Mouse (Mus musculus) CH12.LX (cell line): ENCODE measurements around the gene Rcc1l. TPM values are rescaled to one million over a fixed set of nuclear protein-coding genes. Genes with fewer than 3 reads are reported as not detected.

ENCODE experiments used
- DNase-seq: peaks from one replicate; pipeline ENCODE4 v3.0.0-alpha.2; 2013; ENCODE audit errors: extremely low read depth
- H3K27ac ChIP-seq: 2 replicates; pipeline ENCODE4 v1.5.1; 2012; ENCODE audit warnings: low read depth, mild to moderate bottlenecking, control low read depth, moderate library complexity; ENCODE audit not compliant: insufficient read depth
- H3K27me3 ChIP-seq: replicated peaks from 2 replicates; pipeline ENCODE3; 2012; ENCODE audit warnings: inconsistent platforms
- H3K36me3 ChIP-seq, 2 experiments: replicated peaks in 1 of 2; 2 replicates each; pipeline versions ENCODE3 to v1.6.1; 2012; ENCODE audit warnings: inconsistent platforms in 1 of 2, low read length in 1 of 2, mild to moderate bottlenecking in 1 of 2, mixed read lengths in 1 of 2, moderate library complexity in 1 of 2; ENCODE audit not compliant: control insufficient read depth in 1 of 2, insufficient read depth in 1 of 2
- H3K4me1 ChIP-seq, 2 experiments: 2 replicates each; pipeline ENCODE4 v1.6.1; 2012; ENCODE audit warnings: inconsistent platforms in 1 of 2, moderate library complexity in 1 of 2; ENCODE audit not compliant: insufficient read depth in 2 of 2, control insufficient read depth in 1 of 2
- H3K4me2 ChIP-seq: 2 replicates; pipeline ENCODE4 v1.6.1; 2012; ENCODE audit warnings: low read depth, mild to moderate bottlenecking, control low read depth; ENCODE audit not compliant: poor library complexity, insufficient read depth, severe bottlenecking
- H3K4me3 ChIP-seq, 3 experiments: fragments of 150-350 bp in 1 of 3; sonication (generic) in 1 of 3; replicated peaks in 1 of 3; 2 replicates each; pipeline versions ENCODE3 to v1.5.1; 2011 to 2012; ENCODE audit warnings: low read depth in 2 of 3, low read length in 2 of 3, mild to moderate bottlenecking in 2 of 3, moderate library complexity in 2 of 3, control low read depth in 1 of 3, improper control_type of control experiment in 1 of 3, inconsistent platforms in 1 of 3, mixed read lengths in 1 of 3; ENCODE audit not compliant: poor library complexity in 1 of 3
- H3K79me2 ChIP-seq: replicated peaks from 2 replicates; pipeline ENCODE4 v1.6.1; 2012; ENCODE audit warnings: mild to moderate bottlenecking, moderate library complexity; ENCODE audit not compliant: control insufficient read depth, poor library complexity, insufficient read depth, severe bottlenecking; ENCODE audit errors: extremely low read depth
- H3K9ac ChIP-seq: 2 replicates; pipeline ENCODE4 v1.6.1; 2012; ENCODE audit warnings: low read depth, mild to moderate bottlenecking, control low read depth, moderate library complexity; ENCODE audit not compliant: insufficient read depth
- H3K9me3 ChIP-seq: replicated peaks from 2 replicates; pipeline ENCODE3; 2012; ENCODE audit warnings: low read length, inconsistent platforms, mixed read lengths
- CHD1 ChIP-seq: IDR thresholded peaks from 2 replicates; pipeline ENCODE4 v1.6.1; 2012; ENCODE audit warnings: low read depth, low read length, improper control_type of control experiment, inconsistent platforms
- CHD2 ChIP-seq: IDR thresholded peaks from 2 replicates; pipeline ENCODE4 v1.6.1; 2011; ENCODE audit warnings: low read length, improper control_type of control experiment
- CTCF ChIP-seq, 2 experiments: IDR thresholded peaks in 1 of 2; conservative IDR thresholded peaks in 1 of 2; 2 replicates each; pipeline ENCODE4 v1.5.1; 2011 to 2012; ENCODE audit warnings: low read depth in 2 of 2, low read length in 2 of 2, improper control_type of control experiment in 1 of 2, inconsistent platforms in 1 of 2, mild to moderate bottlenecking in 1 of 2, moderate library complexity in 1 of 2
- E2F4 ChIP-seq: IDR thresholded peaks from 2 replicates; pipeline ENCODE4 v1.6.1; 2011; ENCODE audit warnings: low read depth, low read length, improper control_type of control experiment; ENCODE audit not compliant: insufficient replicate concordance
- ETS1 ChIP-seq: conservative IDR thresholded peaks from 2 replicates; pipeline ENCODE4 v1.6.1; 2012; ENCODE audit warnings: low read depth, mild to moderate bottlenecking, inconsistent platforms, low read length, improper control_type of control experiment, moderate library complexity
- HCFC1 ChIP-seq: IDR thresholded peaks from 2 replicates; pipeline ENCODE4 v1.6.1; 2012; ENCODE audit warnings: low read depth, mild to moderate bottlenecking, inconsistent platforms, low read length, improper control_type of control experiment
- JUN ChIP-seq: IDR thresholded peaks from 2 replicates; pipeline ENCODE4 v1.6.1; 2011; ENCODE audit warnings: low read depth, mild to moderate bottlenecking, low read length, improper control_type of control experiment, moderate library complexity; ENCODE audit not compliant: insufficient read depth
- KAT2A ChIP-seq: IDR thresholded peaks from 2 replicates; pipeline ENCODE4 v1.6.1; 2012; ENCODE audit warnings: low read length, improper control_type of control experiment, inconsistent platforms; ENCODE audit not compliant: insufficient replicate concordance
- MEF2A ChIP-seq: IDR thresholded peaks from 2 replicates; pipeline ENCODE4 v1.6.1; 2014; ENCODE audit warnings: low read depth, mild to moderate bottlenecking, inconsistent platforms, low read length, improper control_type of control experiment, borderline replicate concordance
- MYC ChIP-seq: IDR thresholded peaks from 2 replicates; pipeline ENCODE4 v1.6.1; 2011; ENCODE audit warnings: low read depth, mild to moderate bottlenecking, improper control_type of control experiment, low read length
- NELFE ChIP-seq: IDR thresholded peaks from 2 replicates; pipeline ENCODE4 v1.6.1; 2011; ENCODE audit warnings: low read depth, low read length, improper control_type of control experiment
- NRF1 ChIP-seq: IDR thresholded peaks from 2 replicates; pipeline ENCODE4 v1.6.1; 2014; ENCODE audit warnings: low read depth, mild to moderate bottlenecking, inconsistent platforms, low read length, improper control_type of control experiment, moderate library complexity
- PAX5 ChIP-seq: IDR thresholded peaks from 2 replicates; pipeline ENCODE4 v1.6.1; 2012; ENCODE audit warnings: low read length, inconsistent platforms, mixed read lengths
- POLR2AphosphoS2 ChIP-seq: IDR thresholded peaks from 2 replicates; pipeline ENCODE4 v1.6.1; 2011; ENCODE audit warnings: low read depth, low read length, improper control_type of control experiment
- SIN3A ChIP-seq: IDR thresholded peaks from 2 replicates; pipeline ENCODE4 v1.6.1; 2012; ENCODE audit warnings: low read length, improper control_type of control experiment, inconsistent platforms
- SMC3 ChIP-seq: IDR thresholded peaks from 2 replicates; pipeline ENCODE4 v1.6.1; 2011; ENCODE audit warnings: low read depth, low read length, improper control_type of control experiment
- TCF12 ChIP-seq: IDR thresholded peaks from 2 replicates; pipeline ENCODE4 v1.6.1; 2014; ENCODE audit warnings: low read depth, mild to moderate bottlenecking, inconsistent platforms, low read length, improper control_type of control experiment
- USF1 ChIP-seq: IDR thresholded peaks from 2 replicates; pipeline ENCODE4 v1.6.1; 2014; ENCODE audit warnings: low read depth, mild to moderate bottlenecking, inconsistent platforms, low read length, improper control_type of control experiment
- USF2 ChIP-seq: conservative IDR thresholded peaks from 2 replicates; pipeline ENCODE4 v1.6.1; 2011; ENCODE audit warnings: low read depth, low read length, improper control_type of control experiment
- ZC3H11A ChIP-seq: IDR thresholded peaks from 2 replicates; pipeline ENCODE4 v1.6.1; 2012; ENCODE audit warnings: low read depth, mild to moderate bottlenecking, inconsistent platforms, low read length, improper control_type of control experiment
- ZKSCAN1 ChIP-seq: IDR thresholded peaks from 2 replicates; pipeline ENCODE4 v1.6.1; 2012; ENCODE audit warnings: low read depth, inconsistent platforms, low read length, improper control_type of control experiment, borderline replicate concordance
- dilution Hi-C: fragments of 300-500 bp; cut with MboI; formaldehyde crosslinking; loops from 2 replicates; pipeline ENCODE4 v1.14.3; 2020; ENCODE audit warnings: low sequenced_read_pairs; ENCODE audit not compliant: extremely low pct_unique_long_range_greater_than_20kb, extremely low pct_ligation_motif_present
- in situ Hi-C: fragments of 300-500 bp; cut with MboI; formaldehyde crosslinking; loops from 3 replicates; pipeline ENCODE4 v1.14.3; 2019; ENCODE audit warnings: low sequenced_read_pairs, low pct_ligation_motif_present, low pct_unique_long_range_greater_than_20kb, mixed read lengths
- polyA plus RNA-seq: library from polyadenylated mRNA; unstranded; fragments of >175 nt; gene quantifications from 2 replicates; pipeline ENCODE4 v1.2.1, GENCODE M21; 2012; ENCODE audit warnings: low read depth; ENCODE audit not compliant: insufficient read length
- total RNA-seq, 2 experiments: library from RNA; depleted of rRNA; stranded (reverse); fragments of 300-350 nt in 1 of 2; fragments of >200 nt in 1 of 2; gene quantifications; 2 replicates each; pipeline ENCODE4 v1.2.3; 2012 to 2014

The Rcc1l gene
- total and polyA plus RNA-seq, 3 experiments, result 24.6 to 42.7 (median 31.0) TPM

DNA sequence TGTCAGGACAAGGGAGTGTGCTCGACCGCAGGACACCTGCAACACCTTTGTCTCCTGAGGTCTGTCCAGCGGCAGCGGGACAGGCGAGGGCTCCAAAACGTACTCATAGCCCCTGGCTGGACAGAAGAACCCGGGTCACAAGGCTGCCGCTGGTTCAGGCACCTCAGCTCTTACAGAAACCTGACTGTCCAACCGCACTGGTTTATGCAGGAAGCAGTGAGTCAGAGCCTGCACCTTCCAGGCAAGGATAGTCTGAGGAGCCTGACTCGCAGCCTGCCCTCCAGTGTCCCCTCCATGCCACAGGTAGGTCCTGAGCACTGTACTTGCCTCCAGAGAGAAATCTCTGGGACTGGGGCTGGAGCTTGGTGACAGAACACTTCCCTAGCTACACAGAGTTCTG lies 7.3 kb downstream of the Rcc1l start:
- Histone ChIP-seq H3K4me2 (no peak overlapping the region), H3K27ac (no peak overlapping the region), H3K36me3 (peaks cover 58 to 89% of the 10 kb centered on the region in 2 experiments), H3K79me2 (peaks cover 4% of the 10 kb centered on the region), H3K4me3 (no peak overlapping the region), H3K27me3 (no peaks in the 10 kb centered on the region), H3K9me3 (no peaks in the 10 kb centered on the region), H3K9ac (no peak overlapping the region), H3K4me1 (peaks cover 10 to 42% of the 10 kb centered on the region in 2 experiments; a peak in 3 of 4 replicates)
- in situ Hi-C loops (no loop called here), dilution Hi-C loops (no loop called here)
- DNase-seq, result no peak
- no peak for TF ChIP-seq JUN
- TF ChIP-seq USF1, result no peak
- no peak for TF ChIP-seq HCFC1
- no peak for TF ChIP-seq MEF2A
- TF ChIP-seq NELFE, result no peak
- no peak for TF ChIP-seq NRF1
- TF ChIP-seq KAT2A, result no peak
- no peak for TF ChIP-seq SMC3
- no peak for TF ChIP-seq CTCF (conservative IDR thresholded peaks at IDR 0.05 in 1 of 2, IDR thresholded peaks at IDR 0.05 in 1 of 2; ENCODE audit: low read depth in 2 of 2, low read length in 2 of 2)

DNA sequence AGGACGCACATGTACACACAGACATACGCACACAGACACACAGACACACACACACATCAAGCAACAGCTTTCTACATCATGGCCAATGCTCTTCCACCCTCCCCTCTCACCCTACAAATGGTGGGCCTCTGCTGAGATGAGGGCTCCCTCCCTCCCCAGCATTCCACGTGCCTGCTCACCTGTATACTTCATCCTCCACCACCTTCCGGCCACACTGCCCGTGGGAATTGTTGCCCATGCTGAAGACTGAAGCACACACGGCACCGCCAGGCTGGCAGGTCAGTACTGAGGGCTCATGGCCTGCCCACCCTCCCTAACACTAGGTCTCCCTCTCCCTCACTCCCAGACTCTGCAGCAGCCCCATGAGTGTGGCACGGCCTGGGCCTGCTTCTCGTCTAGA lies 8.5 kb downstream of the Rcc1l start:
- no peaks in the 10 kb centered on the region; the same call in 1 of the 2 replicates for H3K79me2 ChIP-seq

More for the DNA sequence above, 8.5 kb downstream of the Rcc1l start:
- Histone ChIP-seq H3K36me3 (peaks cover 63 to 89% of the 10 kb centered on the region in 2 experiments), H3K9ac (no peak overlapping the region), H3K27me3 (no peaks in the 10 kb centered on the region), H3K9me3 (no peaks in the 10 kb centered on the region), H3K4me1 (peaks cover 6 to 31% of the 10 kb centered on the region in 2 experiments; a peak in 3 of 4 replicates), H3K4me3 (no peak overlapping the region), H3K27ac (no peak overlapping the region), H3K4me2 (no peak overlapping the region)
- dilution Hi-C loops, result no loop called here
- TF ChIP-seq SIN3A, result no peak
- TF ChIP-seq USF2, result no peak
- no peak for TF ChIP-seq CHD2
- TF ChIP-seq PAX5, result no peak
- no peak for TF ChIP-seq CTCF (conservative IDR thresholded peaks at IDR 0.05 in 1 of 2, IDR thresholded peaks at IDR 0.05 in 1 of 2; ENCODE audit: low read depth in 2 of 2, low read length in 2 of 2)
- no peak for TF ChIP-seq E2F4
- no peak for TF ChIP-seq MEF2A
- no peak for TF ChIP-seq CHD1
- no peak for TF ChIP-seq ZC3H11A
- TF ChIP-seq NRF1, result no peak
- no peak for TF ChIP-seq TCF12
- no peak for TF ChIP-seq ETS1
- no peak for TF ChIP-seq HCFC1
- no peak for TF ChIP-seq ZKSCAN1
- TF ChIP-seq POLR2AphosphoS2, result no peak
- TF ChIP-seq NELFE, result no peak
- no peak for TF ChIP-seq MYC
- in situ Hi-C loops, result no loop called here
- DNase-seq, result no peak
